Mouse (Mus musculus) cerebellum, postnatal 14 days (tissue): ENCODE measurements around the gene Kcnb1.

Source experiments
- DNase-seq, 2 experiments: peaks; one replicate each; pipeline ENCODE4 v3.0.0; 2021; ENCODE audit warnings: mixed read lengths in 2 of 2

Kcnb1 gene

GRCm38 (mm10) chr2:167125781-167126180 is 64.2 kb downstream of the Kcnb1 start:
- no peak for DNase-seq

- DNase-seq = peak in 1 of 2 experiments; percentile 50
These were observed 66.0 kb downstream of the Kcnb1 start for GRCm38 (mm10) chr2:167123936-167124335.

GRCm38 (mm10) chr2:167122737-167123136 is 67.2 kb downstream of the Kcnb1 start:
- no peak for DNase-seq

GRCm38 (mm10) chr2:167121996-167122395 is 68.0 kb downstream of the Kcnb1 start:
- DNase-seq = no peak

- DNase-seq = no peak
These were observed 68.7 kb downstream of the Kcnb1 start for GRCm38 (mm10) chr2:167121228-167121627.

- DNase-seq = no peak
These were observed 69.6 kb downstream of the Kcnb1 start for GRCm38 (mm10) chr2:167120186-167120830.

- DNase-seq = no peak
These were observed 71.9 kb downstream of the Kcnb1 start for GRCm38 (mm10) chr2:167118046-167118445.

- peak; percentile 85 to 89 for DNase-seq
These were observed 77.2 kb downstream of the Kcnb1 start for GRCm38 (mm10) chr2:167112737-167113136.

GRCm38 (mm10) chr2:167112259-167112658 is 77.7 kb downstream of the Kcnb1 start:
- DNase-seq = peak in 1 of 2 experiments; percentile 22

GRCm38 (mm10) chr2:167109506-167109905 is 80.4 kb downstream of the Kcnb1 start:
- no peak for DNase-seq

GRCm38 (mm10) chr2:167103546-167103945 is 86.4 kb downstream of the Kcnb1 start:
- DNase-seq = peak; percentile 79 to 81

GRCm38 (mm10) chr2:167101743-167102441 is 88.1 kb downstream of the Kcnb1 start:
- no peak for DNase-seq

GRCm38 (mm10) chr2:167094688-167095087 is 95.3 kb downstream of the Kcnb1 start:
- DNase-seq = peak in 1 of 2 experiments; percentile 48

- no peak for DNase-seq
These were observed 96.6 kb downstream of the Kcnb1 start for GRCm38 (mm10) chr2:167093171-167093900.

- no peak for DNase-seq
These were observed 99.7 kb downstream of the Kcnb1 start for GRCm38 (mm10) chr2:167090271-167090670.

- DNase-seq = no peak
These were observed 103.1 kb downstream of the Kcnb1 start for GRCm38 (mm10) chr2:167086836-167087235.

- DNase-seq = no peak
These were observed 103.9 kb downstream of the Kcnb1 start for GRCm38 (mm10) chr2:167086092-167086491.

- DNase-seq = no peak
These were observed 108.3 kb downstream of the Kcnb1 start for GRCm38 (mm10) chr2:167081639-167082038.

GRCm38 (mm10) chr2:167081135-167081534 is 108.8 kb downstream of the Kcnb1 start:
- no peak for DNase-seq

GRCm38 (mm10) chr2:167080387-167080786 is 109.6 kb downstream of the Kcnb1 start:
- no peak for DNase-seq

- DNase-seq = peak; percentile 80 to 87
These were observed 110.3 kb downstream of the Kcnb1 start for GRCm38 (mm10) chr2:167079535-167080257.

GRCm38 (mm10) chr2:167078931-167079495 is 110.9 kb downstream of the Kcnb1 start:
- no peak for DNase-seq

GRCm38 (mm10) chr2:167078486-167078885 is 111.5 kb downstream of the Kcnb1 start:
- no peak for DNase-seq
